Mouse (Mus musculus): ENCODE measurements around the gene Pdilt. TPM values are rescaled to one million over a fixed set of nuclear protein-coding genes. Genes with fewer than 3 reads are reported as not detected.

The Pdilt gene
- polyA plus RNA-seq, 1 experiment = not detected

DNA sequence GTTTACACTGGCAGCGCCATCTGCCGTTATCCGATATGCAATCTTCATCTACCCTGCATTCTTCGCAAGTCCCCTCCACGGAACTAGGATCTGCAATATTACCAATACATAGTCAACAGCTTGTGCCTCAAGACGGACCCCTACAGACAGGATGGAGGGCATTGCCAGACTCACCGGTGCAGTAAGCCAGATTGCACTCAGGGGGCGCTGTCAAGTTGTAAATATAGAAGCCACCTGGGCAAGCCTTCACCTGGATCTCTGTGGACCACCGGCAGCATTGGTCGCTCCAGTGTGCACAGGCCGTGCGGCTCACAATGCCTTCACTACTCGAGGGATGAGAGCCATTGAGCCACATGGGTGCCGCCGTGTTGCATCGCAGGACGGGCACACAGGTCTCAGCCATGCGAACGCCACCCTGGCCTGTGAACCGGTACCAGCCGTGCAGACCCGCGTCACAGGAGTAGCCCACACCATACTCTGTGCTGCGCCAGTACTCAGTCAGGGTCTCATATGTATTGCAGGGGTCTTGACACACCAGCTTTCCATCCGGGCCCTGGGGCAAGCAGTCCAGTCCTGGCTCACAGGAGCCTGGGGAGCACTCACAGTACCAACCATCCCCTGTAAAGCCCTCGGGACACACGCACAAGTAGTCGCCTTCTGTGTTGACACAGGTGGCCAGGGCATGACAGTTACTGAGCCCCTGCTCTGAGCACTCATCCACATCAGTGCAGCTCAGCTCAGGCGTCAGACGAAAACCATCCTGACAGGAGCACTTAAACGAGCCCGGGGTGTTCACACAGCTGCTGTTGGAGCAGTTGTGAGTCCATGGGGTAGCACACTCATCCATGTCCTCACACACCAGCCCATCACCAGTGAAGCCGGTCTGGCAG is 46.5 kb downstream of the Pdilt start:
- Histone ChIP-seq H3K4me3 (ENCODE audit: insufficient read depth, low read depth, low read length) (no peak overlapping the region), H3K4me1 (ENCODE audit: control insufficient read depth, insufficient read depth, low read length) (no peaks in the 10 kb centered on the region), H3K27ac (ENCODE audit: insufficient read depth, low read depth, low read length) (no peak overlapping the region)
- 84% methylated on average over 33 of the region's 33 CpGs for WGBS
- TF ChIP-seq CTCF (IDR thresholded peaks at IDR 0.05; ENCODE audit: insufficient read depth, low read depth, low read length) = no peak
- no peak for TF ChIP-seq POLR2A (IDR thresholded peaks at IDR 0.05; ENCODE audit: insufficient read depth, low read depth, low read length)

DNA sequence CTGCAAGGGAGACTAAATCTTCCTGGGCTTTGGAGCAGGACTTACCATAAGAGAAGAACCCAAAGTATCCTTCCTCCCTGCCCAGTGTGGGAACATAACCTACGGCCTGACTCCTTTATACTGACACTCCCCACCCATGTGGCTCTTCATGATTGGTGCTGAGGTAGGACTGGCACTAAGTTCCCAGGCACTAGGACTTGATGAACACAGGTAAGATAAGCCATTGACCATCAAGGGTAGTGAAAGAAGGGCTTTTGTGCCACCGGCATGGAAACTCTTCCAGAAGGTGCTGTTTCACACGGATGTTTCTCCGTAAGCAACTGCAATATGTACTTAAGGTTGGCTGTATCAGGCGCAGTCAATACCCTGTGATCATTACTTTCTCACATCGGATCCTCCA is 64.1 kb downstream of the Pdilt start, which contains the start of gene Gp2:
Gene Gp2 (minus strand): TSS at position 101 of the 400 bp plus-strand sequence.
- 95% methylated on average over 6 of the region's 6 CpGs for WGBS

DNA sequence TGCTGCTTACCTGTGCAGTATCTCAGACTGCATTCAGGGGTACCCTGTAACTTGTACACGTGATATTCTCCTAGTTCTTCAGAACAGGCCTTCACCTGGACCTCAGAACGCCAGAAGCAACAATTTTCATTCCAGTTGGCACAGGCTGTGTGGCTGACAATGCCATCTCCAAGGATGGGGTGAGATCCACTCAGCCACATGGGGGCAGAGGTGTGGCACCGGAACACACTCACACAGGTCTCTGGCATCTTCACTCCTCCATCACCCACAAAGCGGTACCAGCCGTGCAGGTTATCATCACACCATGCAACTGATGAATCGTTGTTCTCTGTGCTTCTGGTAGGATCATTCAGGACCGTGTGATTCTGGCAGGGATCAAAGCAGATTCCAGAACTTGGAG is 69.1 kb downstream of the Pdilt start:
- TF ChIP-seq POLR2A (IDR thresholded peaks at IDR 0.05; ENCODE audit: insufficient read depth, low read depth, low read length) = no peak

More for the DNA sequence above, 64.1 kb downstream of the Pdilt start, which contains the start of gene Gp2:
- no peak for TF ChIP-seq CTCF (IDR thresholded peaks at IDR 0.05; ENCODE audit: insufficient read depth, low read depth, low read length)
- TF ChIP-seq POLR2A (IDR thresholded peaks at IDR 0.05; ENCODE audit: insufficient read depth, low read depth, low read length) = no peak
- Histone ChIP-seq H3K27ac (ENCODE audit: insufficient read depth, low read depth, low read length) (no peak within 1 kb of the TSS), H3K4me3 (ENCODE audit: insufficient read depth, low read depth, low read length) (no peak within 1 kb of the TSS), H3K4me1 (ENCODE audit: control insufficient read depth, insufficient read depth, low read length) (no peaks in the 10 kb centered on the region)

DNA sequence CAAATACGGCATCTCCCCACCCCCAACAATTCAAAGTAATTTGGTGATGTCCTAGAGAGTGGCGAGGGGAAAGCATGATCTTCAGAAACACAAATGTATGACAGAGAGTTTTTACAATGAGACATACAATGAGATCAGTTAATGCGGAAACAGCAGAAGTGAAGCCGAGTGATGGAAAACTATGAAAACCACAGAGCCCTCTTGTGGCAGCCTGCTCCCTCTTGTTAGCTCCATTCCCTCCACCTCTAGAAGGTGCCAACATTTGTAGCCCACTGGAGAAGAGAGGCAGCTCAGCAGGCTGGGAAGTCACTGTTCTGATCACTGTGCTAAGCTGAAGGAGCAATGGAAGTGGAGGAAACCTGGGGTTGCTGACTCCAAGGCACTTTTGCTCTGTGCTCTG is 79.4 kb downstream of the Pdilt start:
- H3K27ac ChIP-seq (ENCODE audit: insufficient read depth, low read depth, low read length) = no peak overlapping the region
- H3K4me1 ChIP-seq (ENCODE audit: control insufficient read depth, insufficient read depth, low read length) = no peaks in the 10 kb centered on the region
- H3K4me3 ChIP-seq (ENCODE audit: insufficient read depth, low read depth, low read length) = no peak overlapping the region
- TF ChIP-seq POLR2A (IDR thresholded peaks at IDR 0.05; ENCODE audit: insufficient read depth, low read depth, low read length) = no peak
- 48% methylated on average over 4 of the region's 4 CpGs for WGBS

More for the DNA sequence above, 69.1 kb downstream of the Pdilt start:
- no peaks in the 10 kb centered on the region for H3K4me1 ChIP-seq (ENCODE audit: control insufficient read depth, insufficient read depth, low read length)
- no peak overlapping the region for H3K27ac ChIP-seq (ENCODE audit: insufficient read depth, low read depth, low read length)
- no peak overlapping the region for H3K4me3 ChIP-seq (ENCODE audit: insufficient read depth, low read depth, low read length)
- WGBS = 52% methylated on average over 7 of the region's 7 CpGs

DNA sequence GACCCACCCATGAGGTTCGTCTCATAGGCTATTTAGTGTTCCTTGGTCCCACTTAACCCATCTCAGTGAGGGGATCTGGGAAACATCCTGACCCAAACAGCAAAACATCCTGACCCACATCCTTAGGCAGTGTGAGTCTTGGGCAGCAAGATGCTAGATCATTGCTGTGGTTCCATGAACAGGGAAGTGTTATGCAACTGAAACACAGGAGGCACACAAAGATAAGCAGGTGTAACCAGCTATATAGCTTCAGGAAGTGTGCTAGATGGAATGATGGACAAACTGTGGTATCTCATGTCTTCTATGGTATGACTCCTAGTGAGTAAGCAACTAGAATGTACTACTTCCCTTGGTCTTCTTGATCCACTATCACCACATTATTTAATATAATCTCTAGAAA is 81.4 kb downstream of the Pdilt start:
- H3K4me3 ChIP-seq (ENCODE audit: insufficient read depth, low read depth, low read length) = no peak overlapping the region
- no peaks in the 10 kb centered on the region for H3K4me1 ChIP-seq (ENCODE audit: control insufficient read depth, insufficient read depth, low read length)
- TF ChIP-seq CTCF (IDR thresholded peaks at IDR 0.05; ENCODE audit: insufficient read depth, low read depth, low read length) = no peak
- TF ChIP-seq POLR2A (IDR thresholded peaks at IDR 0.05; ENCODE audit: insufficient read depth, low read depth, low read length) = no peak
- no peak overlapping the region for H3K27ac ChIP-seq (ENCODE audit: insufficient read depth, low read depth, low read length)
- WGBS = 87% methylated on average over 1 of the region's 1 CpGs

Other genes with a start within 250 kb of the Pdilt start
- not detected in 2 replicates for gene Gp2, start 64.2 kb downstream of the Pdilt start, polyA plus RNA-seq (2012; ENCODE audit: insufficient read depth, insufficient read length, low replicate concordance, missing spikeins)
- gene Umod, start 44.2 kb downstream of the Pdilt start, polyA plus RNA-seq (2012; ENCODE audit: insufficient read depth, insufficient read length, low replicate concordance, missing spikeins) = not detected in 2 replicates
- not detected in 2 replicates for gene Acsm5, start 4.0 kb downstream of the Pdilt start, polyA plus RNA-seq (2012; ENCODE audit: insufficient read depth, insufficient read length, low replicate concordance, missing spikeins)
- gene Acsm2, start 30.9 kb upstream of the Pdilt start, polyA plus RNA-seq (2012; ENCODE audit: insufficient read depth, insufficient read length, low replicate concordance, missing spikeins) = not detected in 2 replicates
- not detected in 2 replicates for gene Acsm1, start 83.5 kb upstream of the Pdilt start, polyA plus RNA-seq (2012; ENCODE audit: insufficient read depth, insufficient read length, low replicate concordance, missing spikeins)
- gene Acsm4, start 166.5 kb upstream of the Pdilt start, polyA plus RNA-seq (2012; ENCODE audit: insufficient read depth, insufficient read length, low replicate concordance, missing spikeins) = not detected in 2 replicates
- gene Thumpd1, start 197.3 kb upstream of the Pdilt start, polyA plus RNA-seq (2012; ENCODE audit: insufficient read depth, insufficient read length, low replicate concordance, missing spikeins) = not detected in 2 replicates
- not detected in 2 replicates for gene Acsm3, start 237.4 kb upstream of the Pdilt start, polyA plus RNA-seq (2012; ENCODE audit: insufficient read depth, insufficient read length, low replicate concordance, missing spikeins)